Mouse (Mus musculus) midbrain, embryonic 15.5 days (tissue): ENCODE measurements at regions not wholly inside any gene's neighbourhood (a gene's known extent, or its start where the extent isn't known, plus 50 kb on each side); places are given as distances from the start of the nearest gene placed in this dataset.

ENCODE experiments used
- ATAC-seq: fragments of 200-750 bp; cut with Nextera tagmentation; replicated peaks from 2 replicates; pipeline ENCODE4 v1.8.0; 2017; ENCODE audit warnings: moderate TSS enrichment
- H3K27ac ChIP-seq: fragments of 300-500 bp; sonication (generic); 2 replicates; pipeline ENCODE4 v1.5.1; 2015; ENCODE audit warnings: mild to moderate bottlenecking, inconsistent platforms
- H3K27me3 ChIP-seq: fragments of 300-500 bp; sonication (generic); replicated peaks from 2 replicates; pipeline ENCODE4 v1.6.1; 2015; ENCODE audit warnings: inconsistent platforms
- H3K36me3 ChIP-seq: fragments of 300-500 bp; sonication (generic); replicated peaks from 2 replicates; pipeline ENCODE4 v1.6.1; 2015; ENCODE audit warnings: inconsistent platforms
- H3K4me1 ChIP-seq: fragments of 300-500 bp; sonication (generic); 2 replicates; pipeline ENCODE4 v1.6.1; 2015; ENCODE audit warnings: inconsistent platforms
- H3K4me2 ChIP-seq: fragments of 300-500 bp; sonication (generic); 2 replicates; pipeline ENCODE4 v1.6.1; 2015; ENCODE audit warnings: inconsistent platforms, mild to moderate bottlenecking, moderate library complexity
- H3K4me3 ChIP-seq: fragments of 300-500 bp; sonication (generic); 2 replicates; pipeline ENCODE4 v1.5.1; 2015; ENCODE audit warnings: mild to moderate bottlenecking, inconsistent platforms
- H3K9ac ChIP-seq: fragments of 300-500 bp; sonication (generic); 2 replicates; pipeline ENCODE4 v1.6.1; 2015; ENCODE audit warnings: mild to moderate bottlenecking, inconsistent platforms
- H3K9me3 ChIP-seq: fragments of 300-500 bp; sonication (generic); 2 replicates; pipeline ENCODE4 v1.6.1; 2016; ENCODE audit warnings: inconsistent platforms
- WGBS: fragments of 180-500 bp; shearing (Covaris S2); methylation state at CpG from one replicate; pipeline ENCODE4 v1.1.7; 2015; ENCODE audit warnings: mixed read lengths; 5-methylcytosine and 5-hydroxymethylcytosine counted together

DNA sequence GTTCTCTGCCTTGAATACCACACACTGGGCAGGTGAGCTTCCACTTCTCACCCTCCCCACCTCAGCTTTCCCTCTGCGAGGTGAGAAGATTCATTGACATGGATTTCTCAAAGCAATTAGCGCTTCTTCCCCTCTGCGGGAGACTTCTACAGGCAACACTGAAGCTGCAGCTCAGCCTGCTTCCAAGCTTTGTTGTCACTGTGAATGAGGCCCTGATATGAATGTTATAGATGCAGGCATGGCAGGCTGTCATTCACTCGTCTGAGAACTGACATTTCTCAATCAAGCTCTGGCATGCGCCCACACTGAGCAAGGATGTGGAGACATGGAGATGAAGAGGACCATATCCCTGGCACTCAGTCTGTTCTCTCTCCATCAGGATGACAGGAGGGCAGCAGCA is 52.2 kb upstream of the Slc24a4 start:
- no peak overlapping the region for H3K9ac ChIP-seq
- no peak overlapping the region for H3K4me3 ChIP-seq
- H3K27me3 ChIP-seq, result no peaks in the 10 kb centered on the region
- H3K4me1 ChIP-seq, result peaks cover 2% of the 10 kb centered on the region; the same call in 1 of the 2 replicates
- H3K9me3 ChIP-seq, result no peaks in the 10 kb centered on the region
- ATAC-seq, result no peak
- 67% methylated on average over 5 of the region's 5 CpGs for WGBS
- no peaks in the 10 kb centered on the region for H3K36me3 ChIP-seq
- H3K27ac ChIP-seq, result no peak overlapping the region
- H3K4me2 ChIP-seq, result no peak overlapping the region
